Mouse (Mus musculus) telencephalon, adult 2 months (tissue): Measurements from ENCODE around the gene Ccdc12.

Source experiments
- DNase-seq: peaks from one replicate; pipeline ENCODE4 v3.0.0-alpha.2; 2011; ENCODE audit warnings: low read depth, low spot score

The Ccdc12 gene

DNA sequence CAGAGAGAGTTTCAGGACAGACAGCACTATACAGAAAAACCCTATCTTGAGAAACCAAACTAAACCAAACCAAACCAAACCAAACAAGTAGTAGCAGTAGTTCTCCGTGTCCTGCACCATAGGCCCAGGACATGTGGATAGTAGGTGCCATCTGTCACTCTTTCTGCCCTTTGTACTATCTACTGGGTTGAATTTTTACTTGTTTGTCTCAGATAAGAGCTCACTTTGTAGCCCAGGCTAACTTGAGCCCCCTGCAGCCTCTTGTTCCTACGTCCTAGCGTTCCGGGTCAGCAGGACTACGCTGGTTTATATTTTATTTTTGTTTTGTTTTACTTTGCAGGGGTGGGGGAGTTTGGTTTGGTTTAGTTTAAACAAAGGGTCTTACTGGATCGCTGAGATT is 47.6 kb downstream of the Ccdc12 start:
- DNase-seq, result no peak

DNA sequence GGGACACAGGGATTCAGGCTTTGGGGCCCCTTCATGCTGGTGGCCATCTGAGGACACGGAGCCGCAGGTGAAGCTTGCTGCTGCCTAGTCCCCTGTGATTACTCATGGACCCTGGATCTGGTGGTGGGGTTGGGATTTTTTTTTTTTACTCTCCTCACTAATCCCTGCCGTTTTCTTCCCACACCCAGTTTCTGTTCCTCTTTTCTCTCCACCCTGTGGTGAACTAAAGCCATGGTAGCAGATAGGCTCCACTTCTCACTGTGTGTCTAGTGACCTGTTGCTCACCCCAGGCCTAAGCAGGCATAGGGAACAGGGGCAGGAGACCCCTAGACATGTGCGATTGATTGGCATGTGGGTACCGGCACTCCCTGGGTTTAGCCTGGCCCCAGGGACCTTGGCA is 50.5 kb downstream of the Ccdc12 start:
- no peak for DNase-seq

DNA sequence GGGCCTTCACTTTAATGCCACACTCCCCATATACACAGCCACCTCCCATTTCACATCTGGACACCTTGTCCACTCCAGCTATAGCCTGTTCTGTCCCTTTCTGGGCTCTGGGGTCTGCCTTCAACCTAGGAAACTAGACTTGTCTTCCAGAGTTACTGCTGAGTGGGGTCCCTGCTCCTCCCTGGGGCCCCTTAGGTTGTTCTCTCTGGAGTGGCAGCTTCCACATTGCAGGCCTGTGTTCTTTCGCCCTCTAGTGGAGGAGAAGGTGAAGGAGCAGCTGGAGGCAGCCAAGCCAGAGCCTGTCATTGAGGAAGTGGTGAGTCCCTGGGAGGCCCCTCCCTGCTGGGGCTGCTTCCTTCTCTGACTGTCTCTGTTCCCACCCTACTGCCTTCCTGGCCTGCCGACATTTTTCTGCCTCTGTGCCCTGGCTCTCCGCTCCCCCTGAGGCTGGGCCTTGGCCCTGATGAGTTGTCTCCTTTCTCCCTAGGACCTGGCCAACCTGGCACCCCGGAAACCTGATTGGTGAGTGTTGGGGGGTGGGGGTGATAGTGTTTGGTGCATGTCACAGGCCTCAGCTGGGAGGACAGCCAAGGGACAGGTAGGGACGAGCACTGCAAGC is 53.4 kb downstream of the Ccdc12 start:
- DNase-seq, result no peak

DNA sequence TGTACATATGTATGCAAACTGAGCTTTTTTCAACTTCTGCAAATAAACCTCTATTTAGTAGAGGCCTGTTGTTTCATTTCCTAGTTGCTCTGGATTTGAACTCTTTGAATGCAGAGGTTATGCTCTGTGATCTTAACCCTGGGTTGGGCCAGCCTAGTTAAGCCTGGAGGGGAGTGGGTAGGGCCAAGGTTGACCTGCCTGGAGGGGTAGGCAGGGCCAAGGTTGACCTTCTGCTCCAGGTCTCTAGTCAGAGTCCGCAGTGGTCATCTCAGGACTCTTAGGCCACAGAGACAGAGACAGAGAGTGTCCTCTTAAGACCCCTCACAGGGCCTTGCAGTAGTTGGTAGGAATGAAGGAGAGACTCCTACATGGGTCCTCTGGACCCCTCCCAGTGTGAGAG is 55.2 kb downstream of the Ccdc12 start:
- no peak for DNase-seq

DNA sequence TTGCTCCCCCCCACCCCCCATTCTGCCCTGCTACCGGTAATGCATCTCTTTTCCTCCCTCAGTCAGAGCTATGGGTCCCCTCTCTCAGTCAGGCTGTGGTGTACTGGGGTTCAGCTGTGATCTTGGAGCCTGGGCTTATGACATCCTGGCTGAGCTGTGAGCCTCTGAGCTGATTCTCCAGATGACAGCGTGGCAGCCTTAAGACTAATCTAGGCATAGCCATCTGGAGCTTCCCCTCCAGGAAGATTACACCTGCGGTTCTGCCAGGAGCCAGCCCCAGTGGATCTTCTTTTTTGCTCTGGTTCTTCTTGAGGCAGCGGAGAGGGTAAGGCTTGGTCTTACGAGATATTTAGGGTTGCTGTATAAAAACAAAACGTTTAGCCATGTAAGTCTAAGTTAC is 55.7 kb downstream of the Ccdc12 start:
- peak; percentile 44 for DNase-seq

DNA sequence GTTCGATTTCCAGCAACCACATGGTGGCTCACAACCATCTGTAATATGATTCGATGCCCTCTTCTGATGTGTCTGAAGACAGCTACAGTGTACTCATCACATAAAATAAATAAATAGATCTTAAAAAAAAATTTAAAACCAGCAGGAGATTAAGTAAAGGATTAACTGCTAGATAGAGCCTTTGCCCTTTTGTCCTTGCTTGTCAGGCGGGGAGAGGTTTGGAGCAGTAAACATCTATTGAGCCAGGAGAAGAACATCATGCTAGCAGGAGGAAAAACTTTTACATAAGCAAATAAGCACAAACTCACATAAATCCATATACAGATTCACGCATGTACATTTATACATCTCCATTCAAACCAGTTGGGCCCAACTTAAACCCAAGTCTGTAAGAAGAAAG is 56.2 kb downstream of the Ccdc12 start:
- no peak for DNase-seq

DNA sequence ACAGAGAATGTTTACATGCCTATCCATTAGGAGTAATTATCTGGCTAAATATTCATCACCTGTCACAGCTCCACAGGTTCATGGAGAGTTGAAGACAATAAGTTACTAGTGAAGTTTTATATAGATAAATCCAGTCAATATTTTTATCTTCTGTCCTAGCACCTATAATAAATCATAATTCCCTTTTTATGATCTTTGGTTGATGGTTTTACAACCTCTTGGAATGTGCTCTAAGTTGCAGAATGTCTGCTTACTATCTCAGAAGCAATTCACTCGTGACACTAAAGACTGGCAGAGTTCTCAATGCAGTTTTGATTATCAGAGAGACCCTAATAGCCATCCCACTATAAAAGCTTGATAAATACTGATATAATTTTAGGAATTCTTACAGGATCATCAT is 57.1 kb downstream of the Ccdc12 start:
- no peak for DNase-seq

DNA sequence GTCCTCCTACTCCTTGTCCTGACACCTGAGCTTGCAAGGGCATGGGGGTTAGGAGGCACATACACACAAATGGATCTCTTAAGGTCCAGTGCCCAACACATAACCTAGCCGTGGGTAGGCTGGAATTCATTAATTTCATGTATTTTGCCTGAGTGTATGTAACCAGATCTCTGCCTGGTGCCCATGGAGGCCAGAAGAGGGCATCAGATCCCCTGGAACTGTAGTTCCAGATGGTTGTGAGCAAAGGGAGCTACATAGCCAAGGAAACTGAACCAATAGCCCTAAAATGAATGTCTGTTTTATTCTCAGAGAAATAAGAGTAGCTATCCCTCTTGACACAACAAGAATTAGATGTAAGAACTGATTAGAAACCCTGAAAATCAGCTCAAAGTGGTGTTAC is 59.1 kb downstream of the Ccdc12 start:
- DNase-seq, result no peak

DNA sequence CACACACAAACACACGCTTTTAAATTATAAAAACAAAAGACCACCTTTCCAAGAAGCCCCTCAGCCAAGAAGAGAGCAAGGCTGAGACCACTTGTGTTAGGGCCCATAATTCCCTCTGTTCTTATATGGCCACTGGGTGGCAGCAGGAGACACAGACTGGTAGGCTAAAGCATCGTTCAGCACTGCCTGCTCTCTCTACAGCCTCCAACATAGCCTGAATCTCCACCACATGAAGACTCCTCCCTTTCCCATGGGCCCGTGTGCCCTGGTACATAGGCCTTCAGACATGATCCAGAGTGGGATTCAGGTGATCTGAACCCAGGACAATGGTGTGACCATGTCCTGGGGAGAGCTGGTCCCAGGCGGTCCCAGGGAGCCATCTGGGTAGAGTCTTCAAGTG is 60.5 kb downstream of the Ccdc12 start:
- no peak for DNase-seq

DNA sequence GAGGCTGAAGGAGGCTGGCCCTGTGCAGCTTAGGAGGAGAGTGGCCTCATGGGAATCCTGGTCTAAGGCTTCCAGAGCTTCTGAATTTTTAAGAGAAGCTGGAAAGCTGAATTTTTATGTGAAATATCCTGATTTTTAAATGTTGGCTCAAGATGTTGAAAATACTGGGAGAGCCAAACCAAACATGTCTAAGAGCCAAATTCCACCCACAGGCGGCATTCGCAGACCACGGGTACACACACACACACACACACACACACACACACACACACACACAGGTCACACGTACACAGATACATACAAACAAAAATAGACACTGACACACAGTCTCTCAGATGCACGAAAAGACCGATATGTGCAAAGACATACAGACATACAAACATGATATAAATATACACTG is 61.8 kb downstream of the Ccdc12 start:
- DNase-seq, result no peak

DNA sequence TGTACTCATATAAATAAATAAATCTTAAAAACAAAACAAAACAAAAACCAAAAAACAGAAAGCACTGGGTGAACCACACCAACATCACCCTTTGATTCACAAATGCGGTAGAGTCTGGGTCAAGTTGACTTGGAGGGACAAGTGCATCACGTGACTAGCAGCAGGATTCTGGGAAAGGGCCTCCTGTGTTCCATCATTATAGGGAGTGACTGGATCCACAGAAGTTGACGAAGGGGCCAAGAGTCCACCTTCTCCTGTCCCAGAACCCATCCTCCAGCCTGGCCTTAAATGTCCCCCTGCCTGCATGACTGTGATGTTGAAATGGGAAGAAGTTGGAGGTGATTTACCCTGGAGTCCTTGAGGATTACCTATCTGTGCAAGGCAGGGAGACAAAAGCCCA is 62.5 kb downstream of the Ccdc12 start:
- no peak for DNase-seq

DNA sequence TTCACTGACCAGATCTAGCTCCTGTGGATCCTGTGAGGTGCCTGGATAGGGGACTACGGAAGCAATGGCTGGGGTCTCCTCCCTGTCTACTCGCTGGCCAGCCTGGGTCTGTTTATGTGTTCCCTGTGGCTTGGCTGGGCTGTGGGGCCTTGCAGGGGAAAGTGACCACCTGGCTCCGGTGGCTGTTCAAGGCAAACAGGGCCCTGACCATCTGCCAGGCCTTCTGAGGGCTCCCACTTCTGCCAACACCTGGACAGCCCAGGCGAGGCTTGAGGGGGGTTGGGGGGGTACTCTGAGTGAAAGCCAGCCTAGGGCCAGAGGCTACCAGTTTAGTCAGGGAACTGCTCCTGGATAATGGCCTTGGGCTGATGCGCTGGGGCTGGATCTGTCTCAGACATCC is 63.7 kb downstream of the Ccdc12 start:
- no peak for DNase-seq

DNA sequence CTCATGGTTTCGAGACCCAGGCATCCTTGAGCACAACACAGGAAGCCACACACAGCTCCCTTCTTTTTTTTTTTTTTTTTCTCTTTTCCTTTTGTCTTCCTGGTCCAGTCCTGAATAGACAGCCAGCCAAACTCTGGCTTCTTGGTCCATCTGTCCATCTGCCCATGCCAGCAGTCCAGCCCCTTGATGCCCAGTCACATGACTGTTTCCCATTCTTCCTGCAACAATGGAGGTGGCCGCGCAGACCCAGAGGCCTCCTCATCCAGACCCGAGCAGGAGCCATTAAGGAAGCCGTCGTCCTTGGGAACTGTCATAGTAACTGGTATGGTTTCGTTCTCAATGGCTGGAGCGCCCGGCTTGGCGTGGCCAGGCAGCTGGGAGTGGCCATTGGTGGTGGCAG is 65.8 kb downstream of the Ccdc12 start:
- no peak for DNase-seq

DNA sequence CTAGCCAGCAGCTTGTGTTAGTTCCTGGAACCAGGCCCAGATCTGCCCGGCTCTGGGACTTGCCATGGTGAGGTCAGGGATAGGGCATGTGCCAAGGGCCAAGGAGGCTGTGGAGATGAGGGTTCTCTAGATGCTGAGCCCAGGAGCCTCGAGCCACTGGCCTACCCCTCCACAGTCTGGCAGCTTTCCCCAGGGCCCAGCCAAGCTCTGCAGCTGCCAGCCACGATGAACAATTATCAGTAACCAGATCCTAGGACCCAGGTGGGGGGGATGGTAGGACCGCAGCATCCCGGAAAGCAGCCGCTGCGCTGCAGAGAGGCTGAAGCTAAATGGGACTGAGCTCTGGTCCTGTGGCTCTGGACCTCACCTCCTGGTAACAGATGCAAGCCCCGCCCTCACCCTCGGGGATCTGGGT is 69.4 kb downstream of the Ccdc12 start:
- no peak for DNase-seq

DNA sequence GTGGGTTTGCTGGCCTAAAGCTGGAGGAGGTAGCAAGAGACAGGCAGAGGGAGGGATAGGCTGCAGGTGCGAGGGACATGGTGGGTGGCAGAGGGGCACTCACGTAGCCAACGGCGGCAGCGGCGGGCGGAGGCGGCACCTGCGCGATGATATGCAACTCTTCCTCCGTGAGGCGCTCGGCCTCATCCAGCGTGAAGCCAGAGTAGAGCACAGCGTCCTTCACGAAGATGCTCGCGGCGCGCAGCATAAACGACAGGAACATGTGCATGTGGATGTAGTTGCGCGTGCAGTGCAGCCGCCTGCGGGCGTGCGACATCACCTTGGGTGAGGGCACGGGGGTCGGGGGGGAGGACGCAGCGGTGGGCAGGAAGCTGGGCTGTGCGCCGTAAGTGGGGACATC is 70.6 kb downstream of the Ccdc12 start:
- no peak for DNase-seq

DNA sequence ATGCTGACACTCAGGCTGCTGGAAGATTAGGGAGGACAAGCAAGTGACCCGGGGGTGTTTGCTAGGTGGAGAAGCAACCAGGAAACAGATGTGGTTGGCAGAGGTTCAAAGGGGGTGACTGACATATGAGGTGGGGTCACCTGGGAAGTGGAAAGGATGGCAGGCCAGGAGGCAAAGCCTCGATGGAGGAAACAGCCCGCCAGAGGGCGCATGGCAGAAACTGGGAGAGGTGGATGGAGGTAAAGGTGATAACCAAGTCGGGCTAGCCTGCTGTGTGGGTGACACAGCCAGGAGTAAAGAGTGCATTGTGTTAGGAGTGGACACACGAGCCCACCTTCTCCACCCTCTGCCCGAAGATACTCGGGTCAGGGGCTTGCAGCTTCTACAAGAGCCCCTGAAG is 73.5 kb downstream of the Ccdc12 start:
- no peak for DNase-seq

DNA sequence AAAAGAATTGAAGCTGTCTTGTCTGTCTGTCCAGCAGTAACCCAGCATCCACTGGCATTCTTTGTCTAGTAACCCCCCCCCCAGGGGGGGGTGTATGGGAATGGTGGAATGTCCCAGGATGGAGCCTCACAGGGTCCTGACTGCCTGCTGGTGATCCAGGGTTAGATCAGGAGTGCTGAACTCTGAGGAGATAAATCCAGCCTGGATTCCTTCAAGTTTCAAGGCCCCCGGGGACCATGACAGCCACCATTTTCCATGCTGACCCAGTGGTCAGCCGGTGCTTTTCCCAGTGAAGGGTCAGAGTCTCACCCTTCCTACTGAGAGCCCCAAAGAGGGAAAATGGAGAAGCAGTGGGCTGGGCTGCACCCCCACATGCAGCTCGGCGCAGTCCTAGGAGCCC is 75.6 kb downstream of the Ccdc12 start:
- no peak for DNase-seq

DNA sequence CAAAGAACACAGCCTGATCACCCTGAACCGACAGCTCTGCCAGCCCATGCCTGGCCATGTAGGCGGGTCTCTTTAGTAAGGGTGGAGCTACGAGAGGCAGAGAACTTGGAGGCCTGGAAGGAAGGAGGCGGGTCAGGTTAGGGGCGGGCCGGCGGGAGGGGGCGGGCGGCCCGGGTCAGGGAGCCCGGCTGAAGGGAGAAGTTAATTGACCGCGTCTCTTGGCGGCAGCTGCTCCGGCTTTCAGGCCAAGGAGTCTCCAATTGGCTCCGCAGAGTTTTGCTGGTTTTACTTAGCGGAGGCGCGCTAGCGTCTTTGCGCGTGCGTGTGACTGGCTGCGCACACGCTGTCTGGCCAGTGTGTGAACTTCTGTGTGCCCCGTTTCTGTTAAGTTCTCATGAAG is 76.3 kb downstream of the Ccdc12 start:
- DNase-seq, result no peak

DNA sequence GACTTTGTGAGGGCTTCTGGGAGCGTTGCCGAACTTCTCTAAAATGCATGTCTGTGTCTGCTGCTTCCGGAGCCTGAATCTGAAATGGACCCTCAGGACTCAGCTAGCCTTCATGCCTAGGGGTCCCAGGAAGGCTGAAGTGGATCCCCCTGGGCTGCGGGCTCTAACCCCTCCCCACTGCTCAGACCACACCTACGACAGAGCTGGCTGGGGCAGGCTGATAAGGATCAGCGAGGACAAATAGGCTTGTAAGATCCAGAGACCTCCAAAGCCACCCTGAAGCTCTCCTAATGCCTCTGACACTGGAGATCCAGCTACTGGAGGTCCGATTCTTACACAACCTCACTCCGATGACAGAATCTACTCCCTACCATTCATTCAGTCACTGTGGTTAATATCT is 76.8 kb downstream of the Ccdc12 start:
- no peak for DNase-seq

DNA sequence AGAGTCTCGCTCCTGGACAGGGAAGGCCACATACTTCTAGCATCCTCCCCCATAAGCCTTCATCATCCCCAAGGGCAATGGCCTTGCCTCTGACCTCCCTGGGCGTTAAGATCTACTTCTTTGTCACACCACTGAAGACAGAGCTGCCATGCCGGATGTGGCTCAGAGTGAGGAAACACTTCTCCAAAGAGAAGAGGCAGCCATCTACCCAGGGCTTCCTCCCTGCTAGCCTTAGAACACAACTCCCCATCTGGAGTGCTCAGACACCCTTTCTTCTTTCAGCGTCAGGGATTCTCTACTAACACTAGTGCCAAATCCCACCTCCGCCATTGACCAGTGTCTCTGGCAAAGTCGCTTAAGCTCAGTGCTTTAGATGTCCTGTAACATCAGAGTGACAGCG is 77.9 kb downstream of the Ccdc12 start:
- DNase-seq, result no peak

DNA sequence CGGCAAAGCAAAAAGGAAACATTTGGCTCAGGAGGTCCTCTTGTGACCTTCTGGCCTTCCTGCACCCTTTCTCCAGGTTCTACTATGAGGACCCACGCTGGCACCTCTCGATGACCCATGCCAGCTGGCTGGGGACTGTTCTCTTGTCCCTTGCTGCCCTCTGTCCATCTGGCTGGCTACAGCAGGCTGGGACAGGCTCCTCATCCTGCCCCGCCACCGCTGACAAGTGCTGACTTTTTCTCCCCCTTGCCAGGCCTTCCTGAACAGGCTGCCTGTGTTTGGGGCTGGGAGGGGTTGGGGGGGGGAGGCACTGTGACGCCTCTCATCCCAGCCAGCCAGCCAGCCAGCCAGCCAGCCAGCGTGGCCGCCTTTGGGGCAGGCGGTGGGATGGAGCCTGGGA is 80.1 kb downstream of the Ccdc12 start:
- DNase-seq, result no peak

DNA sequence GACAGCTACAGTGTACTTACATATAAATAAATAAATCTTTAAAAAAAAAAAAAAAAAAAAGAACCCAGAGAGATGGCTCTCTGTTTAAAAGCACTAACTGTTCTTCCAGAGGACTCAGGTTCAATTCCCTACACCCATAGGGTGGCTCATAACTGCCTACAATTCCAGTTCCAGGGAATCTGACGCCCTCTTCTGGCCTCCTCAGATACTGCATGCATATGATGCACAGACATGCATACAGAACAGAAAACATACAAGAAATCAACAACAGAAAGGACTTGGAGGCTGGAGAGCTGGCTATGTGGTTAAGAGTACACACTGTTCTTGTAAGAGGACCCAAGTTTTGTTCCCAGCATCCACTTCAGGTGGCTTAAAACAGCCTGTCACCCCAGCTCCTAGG is 81.8 kb downstream of the Ccdc12 start:
- DNase-seq, result no peak

DNA sequence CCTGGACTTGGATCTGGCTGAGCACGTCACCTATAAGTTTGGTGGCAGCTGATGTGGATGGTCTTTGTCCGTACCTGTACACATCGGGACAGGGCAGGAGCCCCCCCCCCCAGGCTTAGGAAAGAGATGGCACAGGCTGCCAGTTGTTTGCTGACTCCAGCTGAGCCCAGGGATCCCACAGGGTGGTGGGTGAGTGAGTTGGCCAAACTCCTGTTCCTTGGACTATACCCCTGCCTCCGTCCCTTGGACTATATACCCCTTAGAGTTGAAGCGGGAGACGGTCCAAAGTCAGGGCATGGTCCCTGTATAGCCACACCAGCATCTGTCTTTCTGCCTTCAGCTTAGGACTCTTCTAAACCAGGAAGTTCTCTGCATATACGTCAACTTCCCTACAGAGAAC is 83.7 kb downstream of the Ccdc12 start:
- DNase-seq, result no peak

DNA sequence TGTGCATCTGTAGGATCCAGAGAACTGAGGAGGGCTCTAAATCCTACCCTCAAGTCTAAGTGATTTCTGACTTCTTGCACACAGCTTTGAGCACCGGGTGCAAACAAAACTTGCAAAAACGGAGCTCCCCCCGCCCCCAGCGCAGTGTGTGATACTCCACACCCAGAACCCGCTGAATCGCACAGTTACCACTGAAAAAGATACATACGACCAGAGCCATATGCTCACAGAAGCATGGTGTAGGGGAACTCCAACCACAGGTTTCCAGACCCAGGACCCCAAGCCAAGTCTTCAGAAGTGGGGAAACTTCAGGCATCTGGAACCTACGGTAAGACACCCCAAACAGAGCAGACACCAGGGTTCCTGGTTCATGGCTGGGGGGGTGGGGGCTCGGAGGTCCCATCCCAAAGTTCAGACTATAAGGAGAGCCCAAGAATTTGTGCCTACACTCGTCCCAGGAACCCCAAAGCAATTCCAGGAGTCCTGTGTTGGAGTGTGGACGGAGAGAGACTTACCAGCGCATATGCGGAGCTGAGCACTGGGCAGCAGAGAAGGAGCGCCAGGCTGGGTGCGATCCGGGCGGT is 85.5 kb downstream of the Ccdc12 start, which contains the start of gene Myl3:
Gene Myl3 (plus strand): TSS at position 151 of the 584 bp plus-strand sequence.
- DNase-seq, result no peak
